Mouse (Mus musculus) CH12.LX (cell line): ENCODE results near the gene Epsti1. TPM values are rescaled to one million over a fixed set of nuclear protein-coding genes. Genes with fewer than 3 reads are reported as not detected.

Experiments
- DNase-seq: peaks from one replicate; pipeline ENCODE4 v3.0.0-alpha.2; 2013; ENCODE audit errors: extremely low read depth
- H3K27ac ChIP-seq: 2 replicates; pipeline ENCODE4 v1.5.1; 2012; ENCODE audit warnings: low read depth, mild to moderate bottlenecking, control low read depth, moderate library complexity; ENCODE audit not compliant: insufficient read depth
- H3K27me3 ChIP-seq: replicated peaks from 2 replicates; pipeline ENCODE3; 2012; ENCODE audit warnings: inconsistent platforms
- H3K36me3 ChIP-seq, 2 experiments: replicated peaks in 1 of 2; 2 replicates each; pipeline versions ENCODE3 to v1.6.1; 2012; ENCODE audit warnings: inconsistent platforms in 1 of 2, low read length in 1 of 2, mild to moderate bottlenecking in 1 of 2, mixed read lengths in 1 of 2, moderate library complexity in 1 of 2; ENCODE audit not compliant: control insufficient read depth in 1 of 2, insufficient read depth in 1 of 2
- H3K4me1 ChIP-seq, 2 experiments: 2 replicates each; pipeline ENCODE4 v1.6.1; 2012; ENCODE audit warnings: inconsistent platforms in 1 of 2, moderate library complexity in 1 of 2; ENCODE audit not compliant: insufficient read depth in 2 of 2, control insufficient read depth in 1 of 2
- H3K4me2 ChIP-seq: 2 replicates; pipeline ENCODE4 v1.6.1; 2012; ENCODE audit warnings: low read depth, mild to moderate bottlenecking, control low read depth; ENCODE audit not compliant: poor library complexity, insufficient read depth, severe bottlenecking
- H3K4me3 ChIP-seq, 3 experiments: fragments of 150-350 bp in 1 of 3; sonication (generic) in 1 of 3; replicated peaks in 1 of 3; 2 replicates each; pipeline versions ENCODE3 to v1.5.1; 2011 to 2012; ENCODE audit warnings: low read depth in 2 of 3, low read length in 2 of 3, mild to moderate bottlenecking in 2 of 3, moderate library complexity in 2 of 3, control low read depth in 1 of 3, improper control_type of control experiment in 1 of 3, inconsistent platforms in 1 of 3, mixed read lengths in 1 of 3; ENCODE audit not compliant: poor library complexity in 1 of 3
- H3K79me2 ChIP-seq: replicated peaks from 2 replicates; pipeline ENCODE4 v1.6.1; 2012; ENCODE audit warnings: mild to moderate bottlenecking, moderate library complexity; ENCODE audit not compliant: control insufficient read depth, poor library complexity, insufficient read depth, severe bottlenecking; ENCODE audit errors: extremely low read depth
- H3K9ac ChIP-seq: 2 replicates; pipeline ENCODE4 v1.6.1; 2012; ENCODE audit warnings: low read depth, mild to moderate bottlenecking, control low read depth, moderate library complexity; ENCODE audit not compliant: insufficient read depth
- H3K9me3 ChIP-seq: replicated peaks from 2 replicates; pipeline ENCODE3; 2012; ENCODE audit warnings: low read length, inconsistent platforms, mixed read lengths
- CHD2 ChIP-seq: IDR thresholded peaks from 2 replicates; pipeline ENCODE4 v1.6.1; 2011; ENCODE audit warnings: low read length, improper control_type of control experiment
- CTCF ChIP-seq, 2 experiments: IDR thresholded peaks in 1 of 2; conservative IDR thresholded peaks in 1 of 2; 2 replicates each; pipeline ENCODE4 v1.5.1; 2011 to 2012; ENCODE audit warnings: low read depth in 2 of 2, low read length in 2 of 2, improper control_type of control experiment in 1 of 2, inconsistent platforms in 1 of 2, mild to moderate bottlenecking in 1 of 2, moderate library complexity in 1 of 2
- GABPA ChIP-seq: IDR thresholded peaks from 2 replicates; pipeline ENCODE4 v1.6.1; 2012; ENCODE audit warnings: low read depth, low read length, improper control_type of control experiment, inconsistent platforms; ENCODE audit not compliant: insufficient replicate concordance
- IRF4 ChIP-seq: IDR thresholded peaks from 2 replicates; pipeline ENCODE4 v1.6.1; 2014; ENCODE audit warnings: low read depth, mild to moderate bottlenecking, inconsistent platforms, low read length, improper control_type of control experiment
- JUN ChIP-seq: IDR thresholded peaks from 2 replicates; pipeline ENCODE4 v1.6.1; 2011; ENCODE audit warnings: low read depth, mild to moderate bottlenecking, low read length, improper control_type of control experiment, moderate library complexity; ENCODE audit not compliant: insufficient read depth
- JUND ChIP-seq: conservative IDR thresholded peaks from 2 replicates; pipeline ENCODE4 v1.6.1; 2011; ENCODE audit warnings: low read depth, low read length, improper control_type of control experiment
- KAT2A ChIP-seq: IDR thresholded peaks from 2 replicates; pipeline ENCODE4 v1.6.1; 2012; ENCODE audit warnings: low read length, improper control_type of control experiment, inconsistent platforms; ENCODE audit not compliant: insufficient replicate concordance
- MAX ChIP-seq: IDR thresholded peaks from 2 replicates; pipeline ENCODE4 v1.6.1; 2011; ENCODE audit warnings: low read length, improper control_type of control experiment
- MEF2A ChIP-seq: IDR thresholded peaks from 2 replicates; pipeline ENCODE4 v1.6.1; 2014; ENCODE audit warnings: low read depth, mild to moderate bottlenecking, inconsistent platforms, low read length, improper control_type of control experiment, borderline replicate concordance
- NELFE ChIP-seq: IDR thresholded peaks from 2 replicates; pipeline ENCODE4 v1.6.1; 2011; ENCODE audit warnings: low read depth, low read length, improper control_type of control experiment
- RCOR1 ChIP-seq: conservative IDR thresholded peaks from 2 replicates; pipeline ENCODE4 v1.6.1; 2012; ENCODE audit warnings: low read depth, mild to moderate bottlenecking, inconsistent platforms, low read length, improper control_type of control experiment
- SMC3 ChIP-seq: IDR thresholded peaks from 2 replicates; pipeline ENCODE4 v1.6.1; 2011; ENCODE audit warnings: low read depth, low read length, improper control_type of control experiment
- TCF12 ChIP-seq: IDR thresholded peaks from 2 replicates; pipeline ENCODE4 v1.6.1; 2014; ENCODE audit warnings: low read depth, mild to moderate bottlenecking, inconsistent platforms, low read length, improper control_type of control experiment
- USF1 ChIP-seq: IDR thresholded peaks from 2 replicates; pipeline ENCODE4 v1.6.1; 2014; ENCODE audit warnings: low read depth, mild to moderate bottlenecking, inconsistent platforms, low read length, improper control_type of control experiment
- ZC3H11A ChIP-seq: IDR thresholded peaks from 2 replicates; pipeline ENCODE4 v1.6.1; 2012; ENCODE audit warnings: low read depth, mild to moderate bottlenecking, inconsistent platforms, low read length, improper control_type of control experiment
- dilution Hi-C: fragments of 300-500 bp; cut with MboI; formaldehyde crosslinking; loops from 2 replicates; pipeline ENCODE4 v1.14.3; 2020; ENCODE audit warnings: low sequenced_read_pairs; ENCODE audit not compliant: extremely low pct_unique_long_range_greater_than_20kb, extremely low pct_ligation_motif_present
- in situ Hi-C: fragments of 300-500 bp; cut with MboI; formaldehyde crosslinking; loops from 3 replicates; pipeline ENCODE4 v1.14.3; 2019; ENCODE audit warnings: low sequenced_read_pairs, low pct_ligation_motif_present, low pct_unique_long_range_greater_than_20kb, mixed read lengths
- polyA plus RNA-seq: library from polyadenylated mRNA; unstranded; fragments of >175 nt; gene quantifications from 2 replicates; pipeline ENCODE4 v1.2.1, GENCODE M21; 2012; ENCODE audit warnings: low read depth; ENCODE audit not compliant: insufficient read length
- total RNA-seq, 2 experiments: library from RNA; depleted of rRNA; stranded (reverse); fragments of 300-350 nt in 1 of 2; fragments of >200 nt in 1 of 2; gene quantifications; 2 replicates each; pipeline ENCODE4 v1.2.3; 2012 to 2014

Epsti1 gene
- total and polyA plus RNA-seq, 3 experiments, result 0.59 to 2.2 (median 2.2) TPM

GRCm38 (mm10) chr14:78015540-78016321, 111.7 kb downstream of the Epsti1 start:
- no peaks in the 10 kb centered on the region for H3K4me1 ChIP-seq
- DNase-seq, result no peak
- no peak overlapping the region for H3K9ac ChIP-seq
- H3K4me3 ChIP-seq, result no peak overlapping the region
- in situ Hi-C loops (no loop called here), dilution Hi-C loops (no loop called here)
- no peaks in the 10 kb centered on the region for H3K79me2 ChIP-seq
- H3K27me3 ChIP-seq, result no peaks in the 10 kb centered on the region
- no peak overlapping the region for H3K4me2 ChIP-seq
- H3K9me3 ChIP-seq, result no peaks in the 10 kb centered on the region
- no peak for TF ChIP-seq USF1
- no peaks in the 10 kb centered on the region for H3K36me3 ChIP-seq
- H3K27ac ChIP-seq, result no peak overlapping the region

DNA sequence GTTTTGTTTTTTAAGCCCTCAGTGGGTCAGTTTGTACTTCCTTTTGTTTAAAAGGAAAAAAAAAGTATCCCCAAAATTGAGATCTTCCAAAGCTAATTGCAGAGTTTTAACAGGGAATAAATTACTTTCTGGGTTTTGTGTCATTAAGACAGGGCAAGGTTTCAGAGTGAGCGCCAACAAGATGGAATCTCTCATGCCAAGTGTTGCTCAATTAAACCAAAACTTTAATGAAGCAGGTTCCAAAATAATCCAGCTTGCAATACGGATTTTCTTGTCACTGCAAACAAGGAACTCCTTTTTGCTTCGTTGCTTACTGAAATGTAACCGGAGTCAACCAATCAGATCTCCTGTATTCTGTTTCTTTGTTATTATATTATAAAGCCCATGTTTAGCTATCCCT, 112.4 kb downstream of the Epsti1 start:
- in situ Hi-C loops (no loop called here), dilution Hi-C loops (no loop called here)
- no peaks in the 10 kb centered on the region for H3K4me1 ChIP-seq
- no peaks in the 10 kb centered on the region for H3K79me2 ChIP-seq
- H3K4me2 ChIP-seq, result no peak overlapping the region
- H3K9me3 ChIP-seq, result no peaks in the 10 kb centered on the region
- H3K27me3 ChIP-seq, result no peaks in the 10 kb centered on the region
- no peak for DNase-seq
- no peak for TF ChIP-seq KAT2A
- no peak overlapping the region for H3K9ac ChIP-seq
- no peak overlapping the region for H3K27ac ChIP-seq
- no peak overlapping the region for H3K4me3 ChIP-seq
- no peaks in the 10 kb centered on the region for H3K36me3 ChIP-seq

- dilution Hi-C loops (no loop called here), in situ Hi-C loops (no loop called here)
- H3K27ac ChIP-seq, result no peak overlapping the region
- no peak overlapping the region for H3K4me2 ChIP-seq
- H3K4me3 ChIP-seq, result no peak overlapping the region
- no peaks in the 10 kb centered on the region for H3K27me3 ChIP-seq
- H3K4me1 ChIP-seq, result no peaks in the 10 kb centered on the region
- no peaks in the 10 kb centered on the region for H3K79me2 ChIP-seq
- no peak for DNase-seq
- TF ChIP-seq NELFE (no peak), JUND (no peak), MEF2A (no peak), IRF4 (no peak), JUN (no peak), MAX (no peak), CTCF (conservative IDR thresholded peaks at IDR 0.05 in 1 of 2, IDR thresholded peaks at IDR 0.05 in 1 of 2; ENCODE audit: low read depth in 2 of 2, low read length in 2 of 2) (no peak), RCOR1 (no peak), TCF12 (no peak), CHD2 (no peak), SMC3 (no peak), ZC3H11A (no peak), GABPA (no peak)
- H3K9me3 ChIP-seq, result no peaks in the 10 kb centered on the region
- H3K9ac ChIP-seq, result no peak overlapping the region
- no peaks in the 10 kb centered on the region for H3K36me3 ChIP-seq
Observed at GRCm38 (mm10) chr14:78019935-78020334, 115.9 kb downstream of the Epsti1 start.
